Comparison of ENCODE assay signal across 13 mouse cellular contexts in the genomic region with DNA sequence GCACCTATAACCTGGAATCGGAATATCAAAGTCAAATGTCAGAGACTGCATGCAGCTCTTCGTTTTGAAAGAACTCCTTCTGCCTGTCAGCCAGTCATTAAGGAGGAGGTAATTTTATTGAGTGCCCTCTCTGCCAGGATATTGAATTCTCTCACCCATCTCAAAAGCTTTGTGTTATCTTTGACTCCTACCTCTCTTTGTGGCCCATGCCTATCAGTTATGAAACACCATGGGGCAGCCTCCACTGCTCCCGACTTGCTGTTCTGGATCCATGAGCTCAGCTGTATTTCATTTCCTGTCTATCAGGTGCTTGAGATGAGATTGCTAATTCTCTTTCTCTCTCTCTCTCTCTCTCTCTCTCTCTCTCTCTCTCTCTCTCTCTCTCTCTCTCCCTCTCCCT.
"Had no signal": no experiment of that assay in that cellular context is flagged by ENCODE, and none has a peak within 500 bp of the region (broad histone marks: within the 10 kb centered on the region; RNA-seq: fewer than 3 reads in every experiment).

No protein-coding gene starts in this region.

- ATAC-seq: liver, postnatal 0 days had no signal

- H3K4me2 ChIP-seq: limb, embryonic 12.5 days; limb, embryonic 15.5 days; liver, embryonic 11.5 days; lung, embryonic 15.5 days had no signal

- H3K36me3 ChIP-seq: limb, embryonic 12.5 days; limb, embryonic 15.5 days; lung, embryonic 15.5 days had no signal

- H3K9me3 ChIP-seq: limb, embryonic 12.5 days; limb, embryonic 15.5 days; lung, embryonic 15.5 days had no signal

- H3K27ac ChIP-seq: limb, embryonic 12.5 days; limb, embryonic 15.5 days; liver, embryonic 14.5 days; lung, embryonic 15.5 days had no signal

- H3K4me1 ChIP-seq: limb, embryonic 12.5 days; limb, embryonic 15.5 days; lung, embryonic 15.5 days had no signal

- H3K9ac ChIP-seq: limb, embryonic 12.5 days; limb, embryonic 15.5 days; liver, embryonic 14.5 days; liver, postnatal 0 days; lung, embryonic 15.5 days had no signal

- DNase-seq: kidney, adult 18-20 months; kidney, adult 9 months; kidney, postnatal 14 days; liver, postnatal 0 days; lung, postnatal 10 days; lung, postnatal 4 days; thymus, adult 18-20 months; thymus, postnatal 4 days had no signal

- H3K4me3 ChIP-seq: limb, embryonic 12.5 days; limb, embryonic 15.5 days; lung, embryonic 15.5 days had no signal

- H3K27me3 ChIP-seq: limb, embryonic 12.5 days; limb, embryonic 15.5 days; lung, embryonic 15.5 days had no signal
